Mouse (Mus musculus) kidney, postnatal 25 days (tissue): ENCODE results near the gene Gm19935.
A peak's percentile ranks its signal among the peaks of the same experiment; 100 is the strongest.

Source experiments
- DNase-seq, 2 experiments: peaks; one replicate each; pipeline ENCODE4 v3.0.0; 2021; ENCODE audit warnings: mixed read lengths in 2 of 2

Gm19935 gene

GRCm38 (mm10) chr8:90828987-90829740 lies 12.0 kb upstream of the Gm19935 start:
- DNase-seq: no peak

DNA sequence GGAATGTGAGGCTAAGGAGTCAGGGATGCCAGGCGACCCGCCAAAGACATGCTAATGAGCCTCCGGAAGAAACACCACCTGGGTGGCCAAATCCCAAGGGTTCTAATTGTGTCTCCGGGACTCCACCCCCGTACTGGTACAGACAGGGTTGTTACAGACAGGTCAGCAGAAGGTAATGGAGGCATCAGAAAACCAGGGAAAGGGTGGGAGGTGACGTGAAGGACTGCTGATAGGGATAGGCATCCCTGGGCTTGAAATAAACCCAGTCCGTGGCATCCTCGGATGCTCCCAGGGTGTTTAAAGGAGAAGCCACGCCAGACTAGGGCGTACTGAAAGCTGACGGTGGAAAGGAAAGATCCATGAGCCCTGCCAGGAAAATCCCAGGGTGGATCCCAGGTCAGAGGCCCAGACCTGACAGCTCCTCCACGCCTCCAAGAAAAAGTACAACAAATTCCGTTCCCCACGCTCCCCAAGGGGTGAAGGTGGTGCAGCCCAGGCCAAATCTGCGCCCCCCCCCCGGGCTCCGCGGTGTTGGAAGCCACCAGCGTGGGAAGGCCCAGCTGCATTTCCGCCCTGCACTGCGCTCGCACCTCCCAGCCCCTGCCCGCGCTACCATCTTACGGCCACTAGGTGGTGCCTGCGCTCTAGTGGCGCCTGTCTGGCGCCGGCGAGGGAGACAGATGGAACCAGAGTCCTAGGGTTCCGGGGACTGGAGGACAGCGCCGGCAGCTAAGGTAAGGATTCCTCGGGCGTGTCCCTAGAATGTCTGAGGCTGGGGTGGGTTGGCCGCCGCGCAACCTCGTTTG lies 11.2 kb upstream of the Gm19935 start, which contains the start of gene Chd9:
Chd9 (plus strand) TSS at position 172 of the 806 bp plus-strand sequence.
- DNase-seq: peak; percentile 95 to 96

DNA sequence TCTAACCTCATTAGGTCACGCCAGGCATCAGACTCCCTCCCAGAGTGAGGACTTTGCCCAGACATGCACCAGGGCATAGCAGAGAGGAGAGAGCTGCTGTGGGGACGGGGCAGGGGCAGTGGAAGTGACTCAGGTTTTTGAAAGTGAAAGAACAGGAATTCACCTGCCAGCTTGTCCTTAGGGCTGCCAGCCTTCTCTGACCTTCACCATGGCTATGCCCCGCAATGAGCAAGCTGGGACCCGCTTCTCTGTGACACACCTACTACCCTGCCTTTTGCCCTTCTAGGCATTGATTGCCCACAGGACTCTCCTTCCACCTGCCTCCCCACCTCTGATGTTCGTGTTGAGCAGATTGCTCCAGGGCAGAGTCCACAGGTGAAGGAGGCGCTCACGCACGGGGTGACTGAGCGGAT lies 8.3 kb upstream of the Gm19935 start:
- peak; percentile 65 to 86 for DNase-seq

GRCm38 (mm10) chr8:90822443-90822842 lies 5.2 kb upstream of the Gm19935 start:
- DNase-seq: peak; percentile 40 to 54

DNA sequence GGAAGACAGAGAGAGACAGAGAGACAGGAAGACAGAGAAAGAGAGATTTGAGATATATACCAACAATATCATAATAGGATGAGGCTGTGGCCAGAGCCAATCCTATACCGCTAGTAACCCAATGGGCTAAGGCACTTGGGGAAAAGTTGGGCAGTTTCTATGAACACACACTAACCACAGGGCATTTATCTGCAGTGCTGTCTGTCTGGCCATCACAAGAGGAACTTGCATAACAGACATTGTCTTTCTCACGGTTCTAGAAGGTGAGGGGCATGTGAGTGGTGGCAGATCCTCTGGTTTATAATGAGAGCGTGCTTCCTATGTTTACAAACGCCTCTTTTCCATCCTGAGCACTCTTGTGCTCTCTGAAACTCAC lies 3.1 kb upstream of the Gm19935 start:
- DNase-seq: no peak

DNA sequence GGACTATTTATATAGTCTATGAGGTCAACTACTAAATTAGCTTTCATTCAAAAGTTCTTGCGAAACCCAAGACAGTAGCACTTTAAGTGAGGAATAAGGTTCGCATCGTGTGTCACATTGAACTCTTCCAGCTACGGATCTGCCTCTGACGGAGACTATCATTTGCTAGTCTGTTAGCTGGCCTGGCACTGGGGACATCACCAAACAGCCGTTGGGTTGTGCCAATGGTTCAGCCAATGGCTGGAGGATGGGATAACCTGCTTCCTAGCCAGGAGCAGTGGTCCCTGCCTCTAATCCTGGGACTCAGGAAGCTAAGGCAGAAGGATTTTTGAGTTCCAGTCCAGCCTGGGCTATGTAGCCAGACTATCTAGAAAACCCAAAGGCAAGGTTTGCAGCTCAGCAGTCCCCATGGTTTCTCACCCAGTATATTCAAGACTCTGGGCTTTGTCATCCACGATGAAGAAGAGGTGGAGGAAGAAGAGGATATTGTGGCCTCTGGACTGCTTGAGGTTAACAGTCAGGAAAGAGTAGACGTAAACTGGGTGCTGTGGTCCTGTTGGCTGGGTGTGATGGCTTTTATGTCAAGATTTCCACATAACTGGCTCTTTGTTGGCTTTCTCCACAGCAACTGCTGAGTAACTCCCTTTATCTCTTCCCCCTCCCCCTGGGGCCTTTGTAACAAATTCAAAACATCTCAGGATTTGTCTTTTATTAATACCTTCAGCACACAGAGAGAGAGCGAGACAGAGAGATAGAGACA lies 2.5 kb upstream of the Gm19935 start:
- no peak for DNase-seq

- no peak for DNase-seq
Measured at GRCm38 (mm10) chr8:90816061-90816882, 921 bp downstream of the Gm19935 start.

DNA sequence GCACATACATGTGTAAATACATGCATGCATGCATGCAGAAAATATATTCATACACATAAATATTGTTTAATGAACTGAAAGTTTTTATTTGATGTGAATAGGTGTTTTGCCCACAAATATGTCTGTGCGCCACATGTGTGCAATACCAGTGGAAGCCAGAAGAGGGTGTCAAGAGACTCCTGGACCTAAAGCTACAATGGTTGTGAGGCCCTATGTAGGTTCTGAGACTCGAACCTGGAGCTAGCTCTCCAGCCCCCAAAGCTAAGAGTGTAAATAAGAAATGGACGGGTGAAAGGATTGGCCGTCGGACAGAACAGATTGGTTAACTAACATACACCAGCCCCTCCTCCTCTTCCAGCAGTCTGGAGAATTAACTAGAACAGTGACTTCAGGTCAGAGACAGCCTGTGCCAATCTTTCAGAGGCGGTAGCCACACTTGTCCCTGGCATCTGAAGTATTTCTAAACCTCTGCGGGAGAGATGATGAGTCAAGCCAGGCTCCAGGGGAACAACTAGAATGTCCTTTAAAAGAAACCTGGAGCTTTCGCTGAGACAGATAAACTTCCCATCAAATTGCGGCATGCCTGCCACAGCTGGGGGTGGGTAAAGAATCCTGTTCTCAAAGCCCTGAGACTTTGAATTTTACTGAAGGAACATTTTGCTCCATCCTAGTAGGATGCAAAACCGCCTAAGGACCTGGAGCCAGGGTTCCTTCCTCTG lies 3.4 kb downstream of the Gm19935 start:
- DNase-seq: no peak

- peak in 1 of 2 experiments; percentile 18 for DNase-seq
Measured at GRCm38 (mm10) chr8:90799473-90799872, 17.7 kb downstream of the Gm19935 start.

GRCm38 (mm10) chr8:90794990-90795861 lies 22.0 kb downstream of the Gm19935 start:
- DNase-seq: peak; percentile 79 to 89

DNA sequence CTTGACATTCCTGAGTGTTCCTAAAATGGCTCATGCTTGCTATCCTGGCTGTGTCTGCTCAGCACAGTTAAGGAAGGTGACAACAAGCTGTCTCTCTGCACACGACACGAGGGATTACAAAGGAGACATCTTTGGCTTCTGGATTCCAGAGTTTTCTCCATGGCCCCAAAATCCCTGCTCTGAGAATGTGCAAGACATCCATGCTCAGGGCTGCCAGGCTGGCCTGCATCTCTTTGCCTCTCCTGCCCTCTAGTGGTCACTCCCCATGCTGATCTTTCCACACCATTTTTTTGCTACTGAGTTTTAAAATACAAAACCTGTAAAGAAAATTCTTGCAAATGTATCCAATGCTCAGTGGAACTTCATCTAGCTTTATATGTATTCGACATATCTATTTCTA lies 23.5 kb downstream of the Gm19935 start:
- DNase-seq: peak; percentile 78 to 88

- no peak for DNase-seq
Measured at GRCm38 (mm10) chr8:90791616-90792015, 25.6 kb downstream of the Gm19935 start.

GRCm38 (mm10) chr8:90769791-90770190 lies 47.4 kb downstream of the Gm19935 start:
- no peak for DNase-seq
